Mouse (Mus musculus) hindbrain, embryonic 13.5 days (tissue): Measurements from ENCODE around the gene Ilvbl. TPM values are rescaled to one million over a fixed set of nuclear protein-coding genes. Genes with fewer than 3 reads are reported as not detected.
A peak's percentile ranks its signal among the peaks of the same experiment; 100 is the strongest.
"Not testable (repeated sequence)": the region's sequence is repeated elsewhere in the genome, so short reads cannot be mapped to it uniquely, and the experiment has no call there.

Experiments used
- ATAC-seq: fragments of 200-750 bp; cut with Nextera tagmentation; 2 replicates; pipeline ENCODE4 v1.8.0; 2017; ENCODE audit warnings: moderate TSS enrichment; ENCODE audit not compliant: low FRiP score
- H3K27ac ChIP-seq: fragments of 300-500 bp; sonication (generic); 2 replicates; pipeline ENCODE4 v1.5.1; 2015; ENCODE audit warnings: inconsistent platforms, mild to moderate bottlenecking, moderate library complexity
- H3K27me3 ChIP-seq: fragments of 300-500 bp; sonication (generic); 2 replicates; pipeline ENCODE4 v1.6.1; 2015; ENCODE audit warnings: mild to moderate bottlenecking, inconsistent platforms
- H3K36me3 ChIP-seq: fragments of 300-500 bp; sonication (generic); 2 replicates; pipeline ENCODE4 v1.6.1; 2015; ENCODE audit warnings: mild to moderate bottlenecking, inconsistent platforms
- H3K4me1 ChIP-seq: fragments of 300-500 bp; sonication (generic); replicated peaks from 2 replicates; pipeline ENCODE4 v1.6.1; 2015; ENCODE audit warnings: inconsistent platforms
- H3K4me2 ChIP-seq: fragments of 300-500 bp; sonication (generic); 2 replicates; pipeline ENCODE4 v1.6.1; 2015; ENCODE audit warnings: inconsistent platforms, mild to moderate bottlenecking, moderate library complexity
- H3K4me3 ChIP-seq: fragments of 300-500 bp; sonication (generic); 2 replicates; pipeline ENCODE4 v1.5.1; 2015; ENCODE audit warnings: mild to moderate bottlenecking, inconsistent platforms
- H3K9ac ChIP-seq: fragments of 300-500 bp; sonication (generic); 2 replicates; pipeline ENCODE4 v1.6.1; 2015; ENCODE audit warnings: mild to moderate bottlenecking, inconsistent platforms
- H3K9me3 ChIP-seq: fragments of 300-500 bp; sonication (generic); 2 replicates; pipeline ENCODE4 v1.6.1; 2016; ENCODE audit warnings: inconsistent platforms
- WGBS: fragments of 180-500 bp; shearing (Covaris S2); methylation state at CpG from one replicate; pipeline ENCODE4 v1.1.7; 2015; 5-methylcytosine and 5-hydroxymethylcytosine counted together
- polyA plus RNA-seq: library from polyadenylated mRNA; unstranded; fragments of >200 nt; fragmentation: Nextera tagmentation; extraction: Ambion mirVana; gene quantifications from 2 replicates; pipeline ENCODE4 v1.2.1, GENCODE M21; 2015

Ilvbl gene
- polyA plus RNA-seq, 1 experiment from 2014 or later = 56.1 TPM

DNA sequence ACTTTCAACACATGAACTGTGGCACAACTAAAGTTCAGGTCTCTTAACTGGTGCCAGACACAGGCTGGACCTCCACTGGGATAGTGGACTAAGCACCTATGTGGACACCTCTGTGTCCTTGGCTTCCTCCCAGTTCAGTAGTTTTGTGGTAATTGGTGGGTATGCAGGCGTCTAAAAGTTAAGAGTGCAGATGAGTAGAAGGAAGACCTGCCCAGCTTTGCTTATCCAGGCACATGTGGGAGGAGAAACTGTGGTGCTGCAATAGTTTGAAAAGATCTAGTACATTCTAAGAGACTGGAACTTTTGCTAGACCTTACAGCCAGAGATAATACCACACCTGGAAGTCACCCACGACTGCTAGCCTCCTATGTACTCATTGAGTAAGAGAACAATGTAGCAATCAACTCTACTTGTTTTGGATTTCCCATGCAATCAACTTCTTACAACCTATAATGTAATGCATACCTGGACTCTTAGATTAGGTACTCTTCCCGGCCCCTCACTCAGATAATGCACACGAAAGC is 18.8 kb downstream of the Ilvbl start:
- no peaks in the 10 kb centered on the region for H3K36me3 ChIP-seq
- no peak overlapping the region for H3K4me2 ChIP-seq
- H3K27me3 ChIP-seq = peaks cover 10% of the 10 kb centered on the region
- H3K27ac ChIP-seq = no peak overlapping the region
- no peaks in the 10 kb centered on the region for H3K9me3 ChIP-seq
- no peak overlapping the region for H3K9ac ChIP-seq
- ATAC-seq = no peak
- WGBS = 90% methylated on average over 4 of the region's 4 CpGs
- H3K4me1 ChIP-seq = peaks cover 18% of the 10 kb centered on the region
- H3K4me3 ChIP-seq = no peak overlapping the region

DNA sequence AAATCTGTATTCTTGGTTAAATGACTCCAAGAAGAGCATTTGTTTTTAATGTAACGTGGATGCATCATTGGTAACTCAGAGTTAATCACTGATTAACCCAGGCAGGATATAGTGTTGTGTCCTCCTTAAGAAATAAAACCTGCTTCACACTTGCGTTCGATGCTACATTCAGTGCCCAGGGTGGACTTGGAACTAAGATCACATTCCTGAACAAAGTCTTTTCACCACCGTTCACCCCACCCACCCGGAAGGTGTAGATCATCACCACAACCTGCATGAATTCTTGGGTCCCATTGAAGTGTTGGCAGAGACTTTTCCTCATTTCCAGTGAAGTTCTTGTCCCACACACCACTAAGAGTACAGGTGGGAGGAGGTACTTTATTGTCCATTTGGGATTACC is 19.6 kb downstream of the Ilvbl start:
- 97% methylated on average over 5 of the region's 5 CpGs for WGBS

DNA sequence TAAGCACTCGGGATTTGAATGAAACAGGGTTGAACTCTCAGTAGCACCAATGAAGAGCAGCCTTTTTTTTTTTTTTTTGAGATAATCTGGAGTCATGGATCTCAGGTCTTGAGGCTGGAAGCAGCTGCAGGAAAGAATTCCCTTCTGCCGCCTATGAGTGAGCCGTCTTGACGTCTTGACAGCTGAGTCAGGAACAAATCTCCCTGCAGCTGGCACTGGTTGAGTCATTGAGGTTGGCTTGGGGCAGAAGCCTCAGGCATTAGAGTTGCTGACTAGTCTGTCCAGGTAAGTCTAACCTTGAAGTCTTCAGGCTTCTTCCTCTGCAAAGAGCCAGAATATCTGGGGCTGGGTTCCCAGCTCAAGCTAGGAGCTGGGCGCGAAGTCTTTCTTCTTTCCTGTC is 20.0 kb downstream of the Ilvbl start:
- Histone ChIP-seq H3K27me3 (peaks cover 10% of the 10 kb centered on the region), H3K4me1 (peaks cover 18% of the 10 kb centered on the region), H3K4me3 (no peak overlapping the region), H3K4me2 (no peak overlapping the region), H3K9ac (no peak overlapping the region), H3K27ac (no peak overlapping the region), H3K9me3 (no peaks in the 10 kb centered on the region), H3K36me3 (no peaks in the 10 kb centered on the region)
- 76% methylated on average over 6 of the region's 6 CpGs for WGBS
- ATAC-seq = no peak

More for the DNA sequence above, 19.6 kb downstream of the Ilvbl start:
- H3K27ac ChIP-seq = no peak overlapping the region
- no peak overlapping the region for H3K4me3 ChIP-seq
- ATAC-seq = no peak
- H3K9me3 ChIP-seq = no peaks in the 10 kb centered on the region
- H3K27me3 ChIP-seq = peaks cover 10% of the 10 kb centered on the region
- no peaks in the 10 kb centered on the region for H3K36me3 ChIP-seq
- no peak overlapping the region for H3K9ac ChIP-seq
- H3K4me2 ChIP-seq = no peak overlapping the region
- H3K4me1 ChIP-seq = peaks cover 18% of the 10 kb centered on the region

DNA sequence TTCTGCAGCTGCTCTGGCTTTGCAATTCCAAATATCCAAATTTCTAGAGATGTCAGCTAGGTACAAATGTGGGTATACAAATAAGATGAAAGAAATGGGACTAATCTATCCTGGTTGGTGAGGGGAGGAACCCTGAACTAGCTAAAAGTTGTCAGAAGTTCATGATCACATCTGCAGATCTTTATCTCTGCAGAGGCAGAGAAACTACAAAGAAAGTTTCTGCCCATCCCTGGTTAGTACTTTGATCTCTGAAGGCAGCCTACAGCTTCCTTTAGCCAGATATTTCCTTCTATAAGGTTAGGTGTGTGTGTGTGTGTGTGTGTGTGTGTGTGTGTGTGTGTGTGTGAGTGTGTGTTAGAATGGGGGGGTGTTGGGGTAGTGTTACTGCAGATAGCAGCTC is 20.4 kb downstream of the Ilvbl start:
- Histone ChIP-seq H3K36me3 (no peaks in the 10 kb centered on the region), H3K9ac (no peak overlapping the region), H3K4me2 (no peak overlapping the region), H3K27me3 (peaks cover 10% of the 10 kb centered on the region), H3K4me3 (no peak overlapping the region), H3K27ac (no peak overlapping the region), H3K9me3 (no peaks in the 10 kb centered on the region), H3K4me1 (peaks cover 18% of the 10 kb centered on the region)
- no peak for ATAC-seq

DNA sequence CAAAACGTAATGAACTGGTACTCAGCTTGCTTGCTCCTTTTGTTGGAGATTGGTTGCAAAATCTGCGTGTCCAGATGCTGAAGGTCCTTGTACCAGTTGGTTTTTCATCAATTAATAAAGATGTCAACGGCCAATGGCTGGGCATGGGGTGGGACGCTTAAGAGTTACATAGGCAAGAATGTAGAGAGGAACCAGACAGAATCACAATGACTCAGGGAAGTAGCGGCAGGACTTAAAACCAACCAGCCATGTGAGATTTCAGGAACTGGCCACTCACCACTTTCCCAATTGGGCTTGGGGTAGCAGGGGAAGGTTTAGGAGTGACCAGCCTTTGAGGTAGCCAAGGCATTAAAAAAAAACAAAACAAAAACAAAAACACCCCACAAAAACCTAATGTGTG is 25.7 kb downstream of the Ilvbl start:
- H3K4me2 ChIP-seq = no peak overlapping the region
- H3K4me1 ChIP-seq = no peaks in the 10 kb centered on the region
- no peak overlapping the region for H3K27ac ChIP-seq
- no peak overlapping the region for H3K4me3 ChIP-seq
- 90% methylated on average over 5 of the region's 5 CpGs for WGBS
- no peaks in the 10 kb centered on the region for H3K9me3 ChIP-seq
- no peak for ATAC-seq
- H3K36me3 ChIP-seq = no peaks in the 10 kb centered on the region
- H3K27me3 ChIP-seq = no peaks in the 10 kb centered on the region
- H3K9ac ChIP-seq = no peak overlapping the region

DNA sequence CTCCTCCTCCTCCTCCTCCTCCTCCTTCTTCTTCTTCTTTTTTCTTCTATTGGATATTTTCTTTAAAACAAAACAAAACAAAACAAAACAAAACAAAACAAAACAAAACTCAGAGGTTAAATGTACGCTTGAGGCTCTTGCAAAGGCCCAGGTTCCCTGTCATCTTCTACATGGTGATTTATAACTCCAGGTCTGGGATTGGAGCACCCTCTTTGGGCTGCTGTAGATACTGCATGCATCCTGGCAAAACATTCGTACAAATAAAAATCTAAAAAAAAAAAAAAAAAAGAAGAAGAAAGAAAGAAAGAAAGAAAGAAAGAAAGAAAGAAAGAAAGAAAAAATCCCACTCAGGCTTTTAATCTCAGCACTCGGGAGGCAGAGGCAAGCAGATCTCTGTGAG is 30.9 kb downstream of the Ilvbl start:
- no peak for ATAC-seq
- H3K4me1 ChIP-seq = no peaks in the 10 kb centered on the region
- H3K9me3 ChIP-seq = no peaks in the 10 kb centered on the region
- H3K4me2 ChIP-seq = no peak overlapping the region
- no peak overlapping the region for H3K9ac ChIP-seq
- H3K36me3 ChIP-seq = no peaks in the 10 kb centered on the region
- no peaks in the 10 kb centered on the region for H3K27me3 ChIP-seq
- H3K4me3 ChIP-seq = no peak overlapping the region
- WGBS = 49% methylated on average over 3 of the region's 3 CpGs
- no peak overlapping the region for H3K27ac ChIP-seq

DNA sequence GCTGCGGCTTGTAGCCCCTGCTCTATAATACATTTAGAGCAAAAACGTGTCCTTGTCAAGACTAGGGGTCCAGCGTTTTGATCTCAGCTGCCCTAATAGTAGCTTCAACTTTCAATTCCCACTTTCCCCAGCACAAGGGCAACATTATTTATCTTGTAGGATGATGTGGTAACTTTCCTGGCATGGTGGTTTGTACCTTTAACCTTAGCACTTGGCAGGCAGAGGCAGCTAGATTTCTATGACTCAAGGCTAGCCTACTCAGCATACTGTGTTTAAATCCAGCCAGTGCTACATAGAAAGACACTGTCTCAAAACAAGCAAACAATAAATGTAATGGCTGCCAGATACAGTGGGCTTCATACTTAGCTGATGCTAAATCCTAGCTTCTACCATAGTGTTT is 33.5 kb downstream of the Ilvbl start:
- Histone ChIP-seq H3K4me3 (no peak overlapping the region), H3K4me1 (no peaks in the 10 kb centered on the region), H3K36me3 (no peaks in the 10 kb centered on the region), H3K4me2 (no peak overlapping the region), H3K27ac (no peak overlapping the region), H3K27me3 (no peaks in the 10 kb centered on the region), H3K9me3 (no peaks in the 10 kb centered on the region), H3K9ac (no peak overlapping the region)
- no peak for ATAC-seq
- WGBS = 73% methylated on average over 3 of the region's 3 CpGs

DNA sequence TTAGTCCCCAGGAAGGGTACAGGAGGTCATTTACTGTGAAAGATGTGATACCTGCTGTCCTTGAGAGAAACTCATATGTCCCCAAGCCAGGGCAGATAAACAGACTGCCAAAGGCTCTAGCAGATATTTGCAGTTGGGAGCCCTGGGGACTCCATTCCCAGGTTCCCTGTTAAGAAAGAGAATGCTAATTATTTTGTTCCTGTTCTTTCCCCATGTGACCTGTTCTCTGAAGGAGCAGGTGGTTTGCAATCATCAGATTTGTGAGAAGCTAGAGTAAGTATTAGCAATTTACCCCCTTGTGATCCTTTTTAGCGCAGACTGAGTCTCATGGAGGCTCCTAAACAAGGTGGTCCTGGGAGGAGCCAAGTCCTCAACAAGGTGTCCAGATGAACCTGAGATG is 43.8 kb downstream of the Ilvbl start, which contains the start of gene Olfr1357:
Gene Olfr1357, minus strand, starts transcription at position 101 of the 400 bp plus-strand sequence.
- no peak within 1 kb of the TSS for H3K4me3 ChIP-seq
- no peak within 1 kb of the TSS for H3K4me2 ChIP-seq
- no peaks in the 10 kb centered on the region for H3K4me1 ChIP-seq
- H3K27me3 ChIP-seq = no peaks in the 10 kb centered on the region
- no peaks in the 10 kb centered on the region for H3K9me3 ChIP-seq
- no peak within 1 kb of the TSS for H3K27ac ChIP-seq
- ATAC-seq = no peak
- H3K9ac ChIP-seq = no peak within 1 kb of the TSS
- H3K36me3 ChIP-seq = no peaks in the 10 kb centered on the region
- 93% methylated on average over 1 of the region's 1 CpGs for WGBS

DNA sequence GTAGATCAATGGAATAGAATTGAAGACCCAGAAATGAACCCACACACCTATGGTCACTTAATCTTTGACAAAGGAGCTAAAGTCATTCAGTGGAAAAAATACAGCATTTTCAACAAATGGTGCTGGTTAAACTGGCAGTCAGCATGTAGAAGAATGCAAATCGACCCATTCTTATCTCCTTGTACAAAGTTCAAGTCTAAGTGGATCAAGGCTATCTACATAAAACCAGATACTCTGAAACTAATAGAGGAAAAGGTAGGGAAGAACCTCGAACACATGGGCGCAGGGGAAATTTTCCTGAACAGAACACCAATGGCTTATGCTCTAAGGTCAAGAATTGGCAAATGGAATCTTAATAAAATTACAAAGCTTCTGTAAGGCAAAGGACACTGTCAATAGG is 49.0 kb downstream of the Ilvbl start:
- not testable (repeated sequence) for H3K9me3 ChIP-seq, ATAC-seq
- 83% methylated on average over 3 of the region's 3 CpGs for WGBS

DNA sequence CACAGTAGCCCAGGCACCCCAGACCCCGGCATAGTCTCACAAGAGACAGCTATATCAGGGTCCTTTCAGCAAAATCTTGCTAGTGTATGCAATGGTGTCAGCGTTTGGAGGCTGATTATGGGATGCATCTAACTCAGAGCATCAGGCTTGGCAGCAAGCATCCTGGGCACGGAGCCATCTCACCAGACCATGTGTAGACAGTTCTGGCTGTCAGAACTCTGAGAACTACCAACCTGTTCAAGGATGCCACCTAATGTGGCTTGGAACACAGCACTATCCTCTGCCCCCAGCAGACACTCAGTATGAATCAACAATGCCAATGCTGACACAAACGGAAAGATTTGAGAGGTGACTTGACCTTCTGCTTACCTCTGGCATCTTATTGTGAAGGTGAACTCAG is 56.0 kb downstream of the Ilvbl start:
- no peak overlapping the region for H3K4me3 ChIP-seq
- no peak overlapping the region for H3K9ac ChIP-seq
- H3K36me3 ChIP-seq = no peaks in the 10 kb centered on the region
- no peak overlapping the region for H3K27ac ChIP-seq
- no peaks in the 10 kb centered on the region for H3K4me1 ChIP-seq
- H3K27me3 ChIP-seq = no peaks in the 10 kb centered on the region
- H3K9me3 ChIP-seq = no peaks in the 10 kb centered on the region
- H3K4me2 ChIP-seq = no peak overlapping the region
- WGBS = 87% methylated on average over 4 of the region's 4 CpGs
- no peak for ATAC-seq

More for the DNA sequence above, 49.0 kb downstream of the Ilvbl start:
- not testable (repeated sequence) for H3K9ac ChIP-seq, H3K27me3 ChIP-seq, H3K4me1 ChIP-seq, H3K36me3 ChIP-seq, H3K4me2 ChIP-seq, H3K27ac ChIP-seq, H3K4me3 ChIP-seq

DNA sequence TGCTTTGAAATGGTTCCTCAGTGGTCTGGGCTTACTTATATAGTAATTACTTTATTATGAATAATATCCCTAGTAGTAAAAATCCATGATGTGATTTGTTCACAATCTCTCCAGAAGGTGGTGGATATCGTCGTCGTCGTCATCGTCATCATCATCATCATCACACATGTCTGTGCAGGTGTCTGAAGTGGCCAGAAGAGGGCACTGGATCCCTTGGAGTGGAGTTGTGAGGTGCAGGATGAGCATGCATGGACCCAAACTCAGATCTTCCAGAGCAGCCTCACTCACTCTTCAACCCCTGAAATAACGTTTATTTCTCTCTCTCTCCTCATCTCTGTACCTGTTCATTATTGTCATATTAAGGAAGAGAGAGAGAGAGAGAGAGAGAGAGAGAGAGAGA is 58.2 kb downstream of the Ilvbl start:
- Histone ChIP-seq H3K9me3 (no peaks in the 10 kb centered on the region), H3K27me3 (no peaks in the 10 kb centered on the region), H3K4me3 (no peak overlapping the region), H3K27ac (no peak overlapping the region), H3K36me3 (no peaks in the 10 kb centered on the region), H3K9ac (no peak overlapping the region), H3K4me2 (peak overlapping the region; percentile 27), H3K4me1 (no peaks in the 10 kb centered on the region)
- WGBS = 28% methylated on average over 6 of the region's 6 CpGs
- ATAC-seq = peak; percentile 74
